Comparison of ENCODE assay signal across 9 mouse cellular contexts in the genomic region with DNA sequence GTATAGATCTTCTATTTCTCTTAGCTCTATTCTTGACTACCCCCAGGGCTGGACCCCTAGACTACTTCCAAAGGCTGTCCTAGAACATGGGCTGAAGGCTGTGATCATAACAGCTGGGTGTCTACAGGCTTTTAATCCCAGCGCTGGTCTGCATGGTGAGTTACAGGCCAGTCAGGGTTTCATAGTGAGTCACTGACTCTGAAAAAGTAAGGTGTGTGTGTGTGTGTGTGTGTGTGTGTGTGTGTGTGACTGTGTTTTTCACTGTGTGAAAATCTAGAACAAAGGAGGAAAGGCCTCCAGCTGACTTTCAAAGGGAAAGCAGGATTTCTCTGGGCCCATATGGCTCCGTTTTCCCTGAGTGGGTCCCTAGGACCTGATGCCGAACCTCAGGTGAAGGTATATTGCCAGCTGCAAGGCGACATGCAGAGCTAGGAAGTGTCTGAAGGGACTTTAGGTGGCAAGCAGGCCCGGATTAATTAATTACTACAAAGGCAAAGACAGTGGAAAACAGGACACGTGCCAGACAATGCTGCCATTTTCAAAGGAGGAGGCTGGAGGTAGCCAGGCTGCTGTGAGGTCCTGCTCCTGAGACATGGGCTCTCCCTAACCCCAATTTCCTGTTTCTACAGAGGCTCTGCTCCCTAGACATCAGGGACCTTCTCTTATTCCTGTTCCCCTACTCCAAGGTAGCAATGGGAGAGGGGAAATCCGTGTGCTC. TPM values are rescaled to one million over a fixed set of nuclear protein-coding genes. Genes with fewer than 3 reads are reported as not detected.
A peak's percentile ranks its signal among the peaks of the same experiment; 100 is the strongest.
DNase-seq lines count a peak whose midpoint lies in the region; ATAC-seq and TF ChIP-seq lines count a peak whose summit lies in the region.
"Had no signal": no experiment of that assay in that cellular context is flagged by ENCODE, and none has a peak within 500 bp of the region (broad histone marks: within the 10 kb centered on the region; RNA-seq: fewer than 3 reads in every experiment).

No protein-coding gene starts in this region.

- H3K9ac ChIP-seq in intestine, embryonic 15.5 days = no peak overlapping the region
- H3K9ac ChIP-seq in liver, embryonic 14.5 days (replicated peaks) = peak overlapping the region; percentile 98

- peak; percentile 32 for DNase-seq in 3T3-L1 (ENCODE audit: low read depth, low spot score)
- peak; percentile 48 for DNase-seq in 416B (ENCODE audit: low read depth)
- no peak for DNase-seq in liver, embryonic 14.5 days (ENCODE audit: low read depth in 3 of 3, low spot score in 3 of 3)
- DNase-seq in adrenal gland, postnatal 10 days = no peak
- DNase-seq in right cerebral cortex, adult 18-20 months = no peak
- no peak for DNase-seq in adipocyte (ENCODE audit: low spot score)
- DNase-seq: lung, postnatal 14 days had no signal

- WGBS in intestine, embryonic 15.5 days = 61% methylated on average over 7 of the region's 7 CpGs
- 60% methylated on average over 7 of the region's 7 CpGs for WGBS in liver, embryonic 14.5 days (ENCODE audit: insufficient replicate concordance)

- ATAC-seq in intestine, embryonic 15.5 days = no peak
- no peak for ATAC-seq in liver, embryonic 14.5 days (ENCODE audit: insufficient read depth)
- ATAC-seq: inflammation-experienced regulatory T-cells, adult 6 months had no signal

- no peak for TF ChIP-seq EP300 in liver, embryonic 14.5 days (IDR thresholded peaks at IDR 0.05; ENCODE audit: low read depth)

- peak overlapping the region; percentile 94; the same call in 1 of the 2 replicates for H3K4me2 ChIP-seq in intestine, embryonic 15.5 days (replicated peaks)
- peak overlapping the region; percentile 92 for H3K4me2 ChIP-seq in liver, embryonic 14.5 days (ENCODE audit: low read depth)

- no peak overlapping the region for H3K4me3 ChIP-seq in intestine, embryonic 15.5 days (replicated peaks)
- peak overlapping the region in 1 of 2 experiments; percentile 89; a peak in 3 of 4 replicates for H3K4me3 ChIP-seq in liver, embryonic 14.5 days (ENCODE audit: insufficient read depth in 1 of 2, low read depth in 2 of 2, low read length in 2 of 2)

- no peaks in the 10 kb centered on the region for H3K9me3 ChIP-seq in intestine, embryonic 15.5 days
- no peaks in the 10 kb centered on the region for H3K9me3 ChIP-seq in liver, embryonic 14.5 days (ENCODE audit: control insufficient read depth, low read length)

- H3K27ac ChIP-seq in intestine, embryonic 15.5 days = no peak overlapping the region
- peak overlapping the region; percentile 98 for H3K27ac ChIP-seq in liver, embryonic 14.5 days

- H3K27me3 ChIP-seq in intestine, embryonic 15.5 days (replicated peaks) = no peaks in the 10 kb centered on the region
- H3K27me3 ChIP-seq in liver, embryonic 14.5 days (ENCODE audit: control insufficient read depth, insufficient read depth, low read length) = no peaks in the 10 kb centered on the region

- H3K4me1 ChIP-seq in intestine, embryonic 15.5 days (replicated peaks) = peaks cover 30% of the 10 kb centered on the region
- peaks cover 28 to 37% of the 10 kb centered on the region in 2 experiments for H3K4me1 ChIP-seq in liver, embryonic 14.5 days (replicated peaks; ENCODE audit: control insufficient read depth in 2 of 2, insufficient read depth in 2 of 2, low read length in 1 of 2)

- TF ChIP-seq CTCF in liver, embryonic 14.5 days (IDR thresholded peaks at IDR 0.05; ENCODE audit: low read depth) = no peak

- no peaks in the 10 kb centered on the region for H3K36me3 ChIP-seq in intestine, embryonic 15.5 days
- H3K36me3 ChIP-seq in liver, embryonic 14.5 days (replicated peaks; ENCODE audit: control insufficient read depth, insufficient read depth, low read depth) = no peaks in the 10 kb centered on the region; the same call in 1 of the 2 replicates

RNA-seq across cellular contexts. Expression of a gene that starts 12.0 kb away (rescaled TPM):
- 29.5 and 31.5 TPM in 2 replicates for polyA plus RNA-seq in intestine, embryonic 15.5 days (2015; fragmentation: Nextera tagmentation; extraction: Ambion mirVana)
- polyA plus RNA-seq in liver, embryonic 14.5 days (2012; rRNA removed) = 14.8 and 16.6 TPM in 2 replicates
- 5.7 and 9.5 TPM in 2 replicates for polyA plus RNA-seq in liver, embryonic 14.5 days (2014; fragmentation: Nextera tagmentation; extraction: Ambion mirVana)
- total RNA-seq in adrenal gland, postnatal 10 days (2021) = 100 to 1,000 TPM; 118 to 141 TPM

RNA-seq across cellular contexts. Expression of a gene that starts 12.1 kb away (rescaled TPM):
- polyA plus RNA-seq in intestine, embryonic 15.5 days (2015; fragmentation: Nextera tagmentation; extraction: Ambion mirVana) = 189 and 205 TPM in 2 replicates
- 36.8 and 43.7 TPM in 2 replicates for polyA plus RNA-seq in liver, embryonic 14.5 days (2012; rRNA removed)
- 103 and 117 TPM in 2 replicates for polyA plus RNA-seq in liver, embryonic 14.5 days (2014; fragmentation: Nextera tagmentation; extraction: Ambion mirVana)
- total RNA-seq in adrenal gland, postnatal 10 days (2021) = 100 to 1,000 TPM; 321 to 332 TPM

RNA-seq across cellular contexts. Expression of a gene that starts 15.7 kb away (rescaled TPM):
- 3.9 and 4.2 TPM in 2 replicates for polyA plus RNA-seq in intestine, embryonic 15.5 days (2015; fragmentation: Nextera tagmentation; extraction: Ambion mirVana)
- polyA plus RNA-seq in liver, embryonic 14.5 days (2012; rRNA removed) = 0.54 and 0.81 TPM in 2 replicates
- 0.61 and 0.83 TPM in 2 replicates for polyA plus RNA-seq in liver, embryonic 14.5 days (2014; fragmentation: Nextera tagmentation; extraction: Ambion mirVana)
- 10 to 100 TPM; 10.1 to 12.6 TPM for total RNA-seq in adrenal gland, postnatal 10 days (2021)
- polyA plus RNA-seq: inflammation-experienced regulatory T-cells, adult 6 months had no signal

RNA-seq across cellular contexts. Expression of a gene that starts 48.5 kb away (rescaled TPM):
- 9.6 and 12.5 TPM in 2 replicates for polyA plus RNA-seq in intestine, embryonic 15.5 days (2015; fragmentation: Nextera tagmentation; extraction: Ambion mirVana)
- 7.4 and 7.6 TPM in 2 replicates for polyA plus RNA-seq in liver, embryonic 14.5 days (2012; rRNA removed)
- polyA plus RNA-seq in liver, embryonic 14.5 days (2014; fragmentation: Nextera tagmentation; extraction: Ambion mirVana) = 8.5 and 9.3 TPM in 2 replicates
- total RNA-seq in adrenal gland, postnatal 10 days (2021) = 10 to 100 TPM; 12.1 to 17.9 TPM

Comparison
In these comparisons a context has a peak if more than half of its experiments do, and no peak if none do; other contexts are left out.
1. DNase-seq: peak in 3T3-L1 (single experiment) and 416B (single experiment); none in liver, embryonic 14.5 days (0 of 3), adrenal gland, postnatal 10 days (single experiment), right cerebral cortex, adult 18-20 months (single experiment) and adipocyte (single experiment).